Mouse (Mus musculus) kidney, postnatal 10 days (tissue): Measurements from ENCODE around the gene 9030612E09Rik.

Source experiments
- DNase-seq: peaks from one replicate; pipeline ENCODE4 v3.0.0; 2021; ENCODE audit warnings: mixed read lengths

The 9030612E09Rik gene

GRCm38 (mm10) chr10:43211866-43212265, 37.4 kb downstream of the 9030612E09Rik start:
- DNase-seq = peak; percentile 43

GRCm38 (mm10) chr10:43217361-43217900, 42.9 kb downstream of the 9030612E09Rik start:
- no peak for DNase-seq

GRCm38 (mm10) chr10:43220479-43220878, 46.0 kb downstream of the 9030612E09Rik start:
- DNase-seq = no peak

- peak; percentile 96 for DNase-seq
Observed at GRCm38 (mm10) chr10:43220910-43221625, 46.6 kb downstream of the 9030612E09Rik start, which contains the start of gene Pdss2. Gene Pdss2 (plus strand): TSS chr10:43221486.

GRCm38 (mm10) chr10:43221659-43222058, 47.2 kb downstream of the 9030612E09Rik start:
- peak; percentile 48 for DNase-seq

GRCm38 (mm10) chr10:43223391-43223790, 48.9 kb downstream of the 9030612E09Rik start:
- no peak for DNase-seq
